Mouse (Mus musculus) urinary bladder, adult 2 months (tissue): Measurements from ENCODE around the gene D1Ertd622e. TPM values are rescaled to one million over a fixed set of nuclear protein-coding genes. Genes with fewer than 3 reads are reported as not detected.

ENCODE experiments used
- DNase-seq: peaks from one replicate; pipeline ENCODE4 v3.0.0; 2022; ENCODE audit warnings: low spot score
- polyA plus RNA-seq: library from polyadenylated mRNA; depleted of rRNA; stranded (reverse); fragments of >200 nt; gene quantifications from 2 replicates; pipeline ENCODE4 v1.2.3, GENCODE M21; 2012; rRNA removed

D1Ertd622e gene
- 14.9 and 17.7 TPM in 2 replicates for polyA plus RNA-seq

DNA sequence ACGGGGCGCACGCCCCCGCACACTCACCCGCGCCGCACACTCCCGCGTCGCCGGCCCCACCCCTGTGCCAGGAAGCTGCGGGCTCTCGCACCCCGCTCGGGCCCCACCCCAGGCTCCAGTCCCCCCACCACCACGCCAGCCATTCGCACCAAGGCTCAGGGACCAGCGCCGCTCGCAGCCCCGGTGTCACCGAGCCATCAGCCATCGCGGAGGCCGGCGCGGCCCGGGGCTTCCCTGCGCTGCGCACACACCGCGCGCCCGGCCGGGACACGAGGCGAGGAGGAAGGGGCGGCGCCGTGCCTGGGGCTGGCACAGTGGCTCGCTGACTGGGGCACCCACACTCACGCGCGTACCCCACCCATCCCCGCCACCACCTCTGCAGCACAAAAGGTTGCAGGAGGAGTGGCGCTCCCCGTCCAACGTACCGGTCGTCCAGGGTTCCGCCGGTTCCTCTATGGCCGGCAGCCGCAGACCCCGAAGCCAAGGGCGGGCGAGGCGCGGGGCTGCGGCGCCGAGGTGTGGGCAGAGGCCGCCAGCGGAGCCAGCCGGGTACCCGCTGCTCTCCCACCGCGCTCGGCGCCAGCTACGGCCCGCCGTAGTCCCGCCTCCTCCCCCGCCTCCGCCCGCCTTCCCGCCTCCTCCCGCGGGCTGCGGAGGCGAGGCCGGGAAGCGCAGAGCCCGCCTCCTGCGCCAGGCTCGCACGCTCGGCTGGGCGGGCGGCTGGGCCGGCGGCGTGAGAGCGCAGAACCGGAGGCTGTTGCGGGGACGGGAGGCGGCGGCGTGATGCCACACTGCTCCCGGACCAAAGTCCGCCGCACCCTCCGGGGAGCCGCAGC lies at the start of gene D1Ertd622e:
Gene D1Ertd622e, minus strand, starts transcription at position 669 of the 836 bp plus-strand sequence.
- DNase-seq: peak; percentile 74

GRCm38 (mm10) chr1:97710520-97710919 lies 48.6 kb upstream of the D1Ertd622e start:
- no peak for DNase-seq

DNA sequence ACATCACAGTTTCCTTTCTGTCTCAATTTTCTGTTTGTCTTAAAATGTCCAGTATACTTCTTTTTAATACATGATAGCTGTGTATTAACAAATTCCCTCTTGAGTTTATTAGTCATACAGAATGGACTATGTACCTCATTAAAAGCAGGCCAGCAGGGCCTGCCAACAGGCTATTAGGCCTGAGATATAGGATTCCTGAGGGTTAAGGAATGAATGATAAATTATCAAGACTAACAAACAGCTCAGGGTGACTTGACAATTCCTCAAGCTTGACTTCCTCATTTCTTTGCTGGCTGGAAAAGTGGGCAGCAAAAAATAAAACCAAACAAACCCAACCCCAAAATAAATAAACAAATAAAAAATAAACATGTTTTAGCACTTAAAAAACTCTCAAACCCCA lies 43.5 kb upstream of the D1Ertd622e start:
- DNase-seq: no peak

GRCm38 (mm10) chr1:97704646-97705045 lies 42.8 kb upstream of the D1Ertd622e start:
- DNase-seq: no peak

DNA sequence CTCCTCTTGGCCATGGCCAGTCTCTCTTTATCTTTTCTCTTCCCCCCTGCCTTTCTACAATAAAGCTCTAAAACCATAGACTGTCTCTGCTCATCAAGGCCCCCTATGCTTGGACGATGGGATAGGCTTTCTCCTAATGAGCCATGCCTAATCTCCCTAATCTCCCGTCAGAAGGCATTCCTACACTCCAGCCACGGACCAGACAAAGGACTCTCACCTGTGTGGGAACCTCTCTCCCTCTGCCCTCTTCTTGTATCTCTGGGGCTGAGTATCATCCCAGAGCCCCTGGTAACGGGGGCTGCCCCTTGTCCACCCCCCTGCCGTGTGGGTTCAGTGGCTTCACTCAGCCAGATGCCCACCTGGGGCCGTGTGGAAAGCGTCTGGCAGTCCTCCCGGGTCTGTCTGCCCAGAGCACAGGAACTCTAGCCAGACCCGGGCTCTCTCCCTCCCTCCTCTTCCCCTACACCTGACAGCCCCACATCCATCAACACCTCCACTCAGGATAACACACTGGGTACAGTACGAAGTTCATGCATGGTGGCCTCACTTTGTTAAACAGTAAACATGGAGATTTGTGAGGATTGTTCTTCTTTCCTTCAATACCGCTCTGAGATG lies 37.2 kb upstream of the D1Ertd622e start:
- DNase-seq: no peak

GRCm38 (mm10) chr1:97697273-97697672 lies 35.4 kb upstream of the D1Ertd622e start:
- no peak for DNase-seq

- no peak for DNase-seq
Measured at GRCm38 (mm10) chr1:97693825-97694224, 32.0 kb upstream of the D1Ertd622e start.

DNA sequence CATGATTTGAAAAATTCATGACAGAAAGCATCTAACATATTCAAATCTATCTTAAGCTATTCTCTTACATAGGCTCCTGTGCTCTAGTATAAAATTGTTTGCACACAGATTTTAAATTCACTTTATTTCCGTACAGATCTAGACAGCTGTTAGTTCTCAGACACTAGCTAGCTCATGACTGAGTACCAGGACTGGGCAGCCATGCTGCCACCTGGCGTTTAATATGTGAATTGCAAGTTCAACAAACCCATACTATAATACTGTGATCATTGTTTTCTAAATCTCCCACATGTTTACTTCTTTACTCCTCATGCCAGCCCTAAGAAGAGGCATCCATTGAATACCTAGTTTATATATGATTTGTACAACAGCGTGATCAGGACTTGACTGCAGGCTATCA lies 26.9 kb upstream of the D1Ertd622e start:
- no peak for DNase-seq

DNA sequence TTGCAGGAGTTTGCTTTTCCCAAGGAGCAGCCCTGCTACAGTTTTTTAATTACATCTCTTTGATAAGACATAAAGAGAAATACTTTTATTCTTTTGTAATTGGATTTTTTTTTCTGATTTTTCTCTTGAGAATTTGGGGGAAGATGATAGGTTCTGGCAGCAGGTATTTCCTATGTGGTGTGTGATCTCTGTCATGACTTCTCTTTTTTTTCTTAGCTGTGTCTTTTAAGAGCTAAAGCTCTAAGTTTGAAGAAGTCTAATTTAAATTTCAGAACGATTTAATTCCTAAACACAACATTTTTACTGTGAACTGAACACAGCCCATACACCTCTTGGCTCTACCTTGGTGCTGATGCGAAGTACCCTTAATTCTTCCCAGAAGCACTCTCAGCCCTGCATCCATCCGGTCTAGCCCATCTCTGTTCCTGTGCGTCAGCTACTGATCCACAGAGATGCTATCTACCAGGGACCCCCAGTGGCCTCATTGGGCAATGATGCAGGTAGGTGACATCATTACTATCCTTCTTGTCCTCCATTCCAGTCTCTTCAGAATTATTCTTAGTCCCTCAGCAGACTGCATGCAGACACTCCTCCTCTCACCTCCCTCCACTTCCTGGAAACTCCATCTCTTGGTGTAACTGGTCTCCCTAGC lies 14.8 kb upstream of the D1Ertd622e start:
- no peak for DNase-seq

- DNase-seq: no peak
Measured at GRCm38 (mm10) chr1:97676115-97676514, 14.2 kb upstream of the D1Ertd622e start.

DNA sequence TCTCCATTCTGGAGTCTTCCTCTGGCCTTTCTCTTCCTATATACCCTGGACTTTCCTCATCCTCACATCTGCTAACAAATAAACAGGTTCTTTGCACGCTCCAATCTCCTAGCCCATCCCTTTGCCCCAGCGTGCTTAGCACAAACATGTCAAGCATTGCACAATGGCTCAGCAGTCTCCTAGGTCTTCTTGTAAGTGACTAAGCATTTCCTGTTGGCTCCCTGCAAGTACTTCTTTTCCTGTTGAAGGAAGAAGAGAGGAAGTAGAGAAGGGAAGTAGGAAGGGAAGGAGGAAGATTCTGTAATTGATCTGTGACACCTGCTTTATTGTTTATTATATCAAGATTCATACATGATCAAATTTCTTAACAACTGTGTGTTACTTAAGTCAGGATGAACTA lies 11.0 kb upstream of the D1Ertd622e start:
- DNase-seq: no peak

DNA sequence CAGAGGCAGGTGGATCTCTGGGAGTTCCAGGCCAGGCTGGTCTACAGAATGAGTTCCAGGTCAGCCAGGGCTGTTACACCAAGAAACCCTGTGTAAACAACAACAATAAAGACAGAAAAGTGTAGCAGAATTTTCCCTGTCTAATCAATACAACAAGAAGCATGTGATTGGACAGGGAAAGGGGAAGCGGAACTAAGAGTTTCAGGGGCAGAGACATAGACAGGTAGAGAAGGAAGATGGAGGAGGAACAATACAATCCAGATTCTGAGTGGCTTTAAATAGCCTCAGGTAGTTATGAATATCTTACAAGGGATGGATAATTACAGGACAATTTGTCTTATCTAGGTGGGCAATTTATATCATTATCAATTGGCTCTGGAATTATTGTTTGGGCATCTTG lies 5.4 kb upstream of the D1Ertd622e start:
- no peak for DNase-seq

DNA sequence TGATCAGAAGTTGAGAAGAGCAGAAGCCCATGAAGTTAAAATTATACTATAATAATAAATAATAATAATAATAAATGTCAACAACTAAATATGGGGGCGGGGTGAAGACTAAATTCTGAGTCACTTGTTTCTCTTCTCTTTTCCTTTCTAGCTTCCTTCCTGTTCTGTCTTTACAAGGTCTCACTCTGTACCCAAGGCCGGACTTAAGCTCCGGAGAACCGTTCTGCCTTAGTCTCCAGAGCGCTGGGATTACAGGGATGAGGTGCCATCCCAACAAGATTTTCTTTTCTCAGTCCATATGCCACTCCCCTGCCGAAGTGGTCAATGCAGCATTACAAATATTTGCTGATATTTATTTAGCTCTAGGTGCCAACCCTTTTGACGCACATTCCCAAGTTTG lies 450 bp upstream of the D1Ertd622e start:
- no peak for DNase-seq

GRCm38 (mm10) chr1:97660687-97661405 lies 1.0 kb downstream of the D1Ertd622e start:
- peak; percentile 59 for DNase-seq

- no peak for DNase-seq
Measured at GRCm38 (mm10) chr1:97659405-97659804, 2.5 kb downstream of the D1Ertd622e start.

GRCm38 (mm10) chr1:97657786-97658185 lies 4.1 kb downstream of the D1Ertd622e start:
- DNase-seq: no peak

- DNase-seq: no peak
Measured at GRCm38 (mm10) chr1:97657201-97657600, 4.7 kb downstream of the D1Ertd622e start.

DNA sequence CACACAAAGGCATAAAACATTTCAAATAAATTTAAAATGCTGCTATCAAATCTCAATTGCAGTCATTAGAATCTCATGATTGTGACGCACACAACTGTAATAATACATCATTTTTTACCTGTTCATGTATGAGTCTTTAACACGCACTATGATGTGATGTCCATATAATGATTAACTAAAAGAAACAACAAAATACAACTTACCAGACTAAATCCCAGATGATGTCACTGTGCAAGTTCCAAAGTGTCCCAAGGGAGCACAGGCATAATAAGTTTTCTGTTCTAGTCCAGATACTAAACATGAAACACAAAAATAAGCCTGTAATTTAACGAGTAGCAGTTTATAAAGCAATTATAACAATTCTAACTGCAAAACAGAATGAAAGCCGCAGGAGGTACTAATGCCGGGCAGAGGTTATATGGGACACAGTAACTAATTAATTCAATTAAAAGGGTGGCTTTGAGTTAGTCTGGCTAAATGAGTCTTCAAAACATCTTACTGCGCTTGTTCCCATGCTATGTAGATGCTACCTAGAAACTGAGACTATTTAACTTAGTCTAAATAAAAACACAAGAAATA lies 7.4 kb downstream of the D1Ertd622e start:
- no peak for DNase-seq

DNA sequence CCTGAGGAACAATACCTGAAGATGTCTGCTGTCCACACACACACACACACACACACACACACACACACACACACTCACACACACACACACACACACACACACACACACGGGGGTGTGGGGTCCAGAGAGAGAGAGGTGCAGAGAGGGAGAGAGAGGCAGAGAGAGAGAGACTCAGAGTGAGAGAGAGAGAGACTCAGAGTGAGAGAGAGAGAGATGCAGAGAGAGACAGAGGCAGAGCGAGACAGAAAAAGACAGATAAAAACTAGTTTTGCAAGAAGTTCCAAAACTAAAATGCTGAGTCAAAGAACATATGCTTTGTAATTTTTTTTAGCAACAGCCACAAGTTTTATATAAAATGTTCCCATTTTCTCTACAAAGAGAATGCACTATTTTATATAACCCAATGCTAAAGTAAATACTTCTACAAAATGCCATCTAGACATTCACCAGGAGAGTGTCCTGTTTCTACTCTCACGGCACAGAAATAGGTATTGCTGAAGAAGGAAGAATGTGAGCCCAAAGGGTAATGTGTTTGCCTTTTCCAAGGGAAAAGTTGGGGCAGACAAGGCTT lies 11.2 kb downstream of the D1Ertd622e start:
- DNase-seq: no peak

DNA sequence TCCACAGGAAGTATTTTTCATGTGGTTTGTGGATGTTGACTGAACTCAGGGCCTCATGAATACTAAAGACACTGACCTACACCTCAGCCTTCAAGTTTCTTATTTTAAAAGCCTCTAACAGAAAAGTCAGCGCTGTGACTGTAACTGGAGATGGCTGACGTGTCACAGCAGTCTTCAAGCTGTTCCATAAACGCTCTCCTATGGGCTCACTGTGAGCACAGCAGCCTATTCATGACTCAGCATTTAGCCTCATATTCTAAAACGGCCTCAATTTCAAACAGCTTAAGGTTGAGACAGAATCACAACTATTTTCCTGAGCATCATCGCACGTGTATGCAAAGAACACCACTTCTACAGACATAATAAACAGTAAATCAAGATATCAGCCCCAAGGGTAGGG lies 11.8 kb downstream of the D1Ertd622e start:
- DNase-seq: no peak

GRCm38 (mm10) chr1:97647037-97647436 lies 14.8 kb downstream of the D1Ertd622e start:
- no peak for DNase-seq
